Mouse (Mus musculus) olfactory bulb, adult 2 months (tissue): ENCODE data around the gene Etv4. TPM values are rescaled to one million over a fixed set of nuclear protein-coding genes. Genes with fewer than 3 reads are reported as not detected.
A peak's percentile ranks its signal among the peaks of the same experiment; 100 is the strongest.

Experiments used
- H3K27ac ChIP-seq: fragments of 200-500 bp; 2 replicates; pipeline ENCODE4 v1.5.1; 2012; ENCODE audit warnings: low read depth, low read length; ENCODE audit not compliant: insufficient read depth
- H3K4me1 ChIP-seq: fragments of 200-500 bp; 2 replicates; pipeline ENCODE4 v1.6.1; 2012; ENCODE audit warnings: low read length; ENCODE audit not compliant: control insufficient read depth, insufficient read depth
- H3K4me3 ChIP-seq: fragments of 200-500 bp; 2 replicates; pipeline ENCODE4 v1.5.1; 2012; ENCODE audit warnings: mild to moderate bottlenecking, low read depth, low read length, moderate library complexity; ENCODE audit not compliant: insufficient read depth
- CTCF ChIP-seq: fragments of 200-500 bp; IDR thresholded peaks from 2 replicates; pipeline ENCODE4 v1.5.1; 2012; ENCODE audit warnings: low read depth, mild to moderate bottlenecking, low read length, moderate library complexity; ENCODE audit not compliant: insufficient read depth
- POLR2A ChIP-seq: fragments of 200-500 bp; IDR thresholded peaks from 2 replicates; pipeline ENCODE4 v1.6.1; 2012; ENCODE audit warnings: mild to moderate bottlenecking, low read depth, low read length, moderate library complexity; ENCODE audit not compliant: insufficient read depth
- WGBS: fragments of 180-500 bp; shearing (Covaris S2); methylation state at CpG from one replicate; pipeline ENCODE4 v1.1.7; 2018; 5-methylcytosine and 5-hydroxymethylcytosine counted together
- polyA plus RNA-seq: library from polyadenylated mRNA; stranded (reverse); fragments of >200 nt; gene quantifications from 2 replicates; pipeline ENCODE4 v1.2.4, GENCODE M21; 2012; ENCODE audit warnings: low replicate concordance; ENCODE audit not compliant: missing spikeins, insufficient read depth, insufficient read length

Etv4 gene
- polyA plus RNA-seq, 1 experiment, result not detected

GRCm38 (mm10) chr11:101733596-101733995, 51.6 kb downstream of the Etv4 start:
- Histone ChIP-seq H3K4me1 (no peaks in the 10 kb centered on the region; the same call in 1 of the 2 replicates), H3K27ac (no peak overlapping the region), H3K4me3 (peak overlapping the region; percentile 1)
- WGBS, result 21% methylated on average over 9 of the region's 9 CpGs
- no peak for TF ChIP-seq POLR2A
- TF ChIP-seq CTCF, result no peak

GRCm38 (mm10) chr11:101732518-101733440, 52.4 kb downstream of the Etv4 start, which contains the start of gene Dhx8:
Dhx8 (plus strand) TSS chr11:101732919.
- Histone ChIP-seq H3K27ac (no peak within 1 kb of the TSS), H3K4me1 (no peaks in the 10 kb centered on the region; the same call in 1 of the 2 replicates), H3K4me3 (peak within 1 kb of the TSS; percentile 83)
- under 1% methylated on average over 51 of the region's 51 CpGs for WGBS
- TF ChIP-seq CTCF (peak; percentile 99), POLR2A (0 out of 2 replicates have a peak, but pooled peaks have one; percentile 54)

DNA sequence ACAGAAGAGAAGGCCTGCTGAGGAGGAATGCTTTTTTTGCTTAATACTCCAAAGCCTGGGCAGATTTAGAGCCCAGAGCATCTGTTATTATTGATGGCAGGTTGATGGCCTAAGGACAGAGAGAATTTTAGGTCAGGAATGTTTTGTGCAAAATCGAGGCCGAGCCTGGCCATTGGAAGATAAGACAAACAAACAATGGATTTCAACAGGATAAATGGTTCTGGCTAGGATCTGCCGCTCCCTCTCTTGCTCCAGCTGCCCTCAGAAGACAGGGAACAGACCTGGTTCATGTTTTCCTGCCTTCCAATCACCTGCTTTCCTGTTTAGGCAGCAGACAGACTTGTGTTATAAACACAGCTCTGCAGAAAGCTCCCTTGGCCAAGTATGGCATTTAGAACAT, 55.9 kb downstream of the Etv4 start:
- Histone ChIP-seq H3K4me3 (no peak overlapping the region), H3K4me1 (peaks cover 6% of the 10 kb centered on the region), H3K27ac (no peak overlapping the region)
- 78% methylated on average over 3 of the region's 3 CpGs for WGBS
- TF ChIP-seq POLR2A, result no peak
- TF ChIP-seq CTCF, result no peak

- 63% methylated on average over 2 of the region's 2 CpGs for WGBS
- peaks cover 6% of the 10 kb centered on the region for H3K4me1 ChIP-seq
- H3K4me3 ChIP-seq, result no peak overlapping the region
- TF ChIP-seq POLR2A, result no peak
- no peak for TF ChIP-seq CTCF
- no peak overlapping the region for H3K27ac ChIP-seq
These were observed 58.4 kb downstream of the Etv4 start for GRCm38 (mm10) chr11:101726765-101727164.

- 44% methylated on average over 8 of the region's 8 CpGs for WGBS
- no peak overlapping the region for H3K4me3 ChIP-seq
- H3K27ac ChIP-seq, result no peak overlapping the region
- TF ChIP-seq POLR2A (no peak), CTCF (no peak)
- peaks cover 6% of the 10 kb centered on the region for H3K4me1 ChIP-seq
These were observed 60.1 kb downstream of the Etv4 start for GRCm38 (mm10) chr11:101725043-101725442.

DNA sequence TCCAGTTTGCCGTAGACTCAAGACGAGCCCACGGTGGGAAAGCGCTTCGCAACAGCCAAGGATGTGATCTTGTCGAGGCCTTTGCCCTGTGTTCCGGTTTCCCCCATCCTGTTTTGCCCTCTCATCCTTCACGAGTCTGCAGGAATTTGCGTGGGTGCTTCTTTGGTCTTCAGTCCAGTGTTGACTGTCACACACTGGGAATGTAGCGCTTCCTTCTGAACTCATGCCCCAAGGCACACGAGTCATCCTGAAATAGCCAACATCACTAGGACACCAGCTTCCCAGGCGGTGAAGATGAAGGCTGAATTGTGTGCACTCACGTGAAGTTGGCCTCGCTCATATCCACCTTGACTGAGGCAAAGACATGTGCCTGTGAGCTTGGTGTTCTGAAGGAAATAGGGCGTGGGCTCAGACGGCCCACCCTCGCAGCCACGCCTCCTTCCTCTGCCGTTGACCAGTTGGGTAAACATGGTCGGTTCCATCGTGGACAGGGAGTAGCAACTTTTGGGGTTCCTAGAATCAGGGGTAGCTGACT, 65.1 kb downstream of the Etv4 start:
- Histone ChIP-seq H3K27ac (no peak overlapping the region), H3K4me3 (no peak overlapping the region), H3K4me1 (no peaks in the 10 kb centered on the region)
- TF ChIP-seq POLR2A, result no peak
- WGBS, result 84% methylated on average over 21 of the region's 21 CpGs

Other genes starting within 250 kb of the Etv4 start
- not detected in 2 replicates for gene Brca1, start 233.4 kb downstream of the Etv4 start, polyA plus RNA-seq
- not detected in 2 replicates for gene Nbr1, start 233.2 kb downstream of the Etv4 start, polyA plus RNA-seq
- not detected in 2 replicates for gene Tmem106a, start 203.1 kb downstream of the Etv4 start, polyA plus RNA-seq
- not detected in 2 replicates for gene Gm11634, start 186.1 kb downstream of the Etv4 start, polyA plus RNA-seq
- not detected in 2 replicates for gene Rdm1, start 158.2 kb downstream of the Etv4 start, polyA plus RNA-seq
- gene Arl4d, start 119.8 kb downstream of the Etv4 start, polyA plus RNA-seq, result not detected in 2 replicates
- gene Dhx8, start 52.5 kb downstream of the Etv4 start, polyA plus RNA-seq, result not detected in 2 replicates
- not detected in 2 replicates for gene Meox1, start 109.0 kb upstream of the Etv4 start, polyA plus RNA-seq
- not detected in 2 replicates for gene Sost, start 181.6 kb upstream of the Etv4 start, polyA plus RNA-seq
- gene Cfap97d1, start 198.9 kb upstream of the Etv4 start, polyA plus RNA-seq, result not detected in 2 replicates
- gene Dusp3, start 201.6 kb upstream of the Etv4 start, polyA plus RNA-seq, result not detected in 2 replicates
- gene Mpp3, start 243.1 kb upstream of the Etv4 start, polyA plus RNA-seq, result not detected in 2 replicates